Mouse (Mus musculus) left cerebral cortex, adult 9 months (tissue): ENCODE data around the gene Srp9.
"Not testable (repeated sequence)": the region's sequence is repeated elsewhere in the genome, so short reads cannot be mapped to it uniquely, and the experiment has no call there.

Source experiments
- DNase-seq, 2 experiments: peaks; one replicate each; pipeline ENCODE4 v3.0.0; 2022; ENCODE audit warnings: low spot score in 2 of 2

Gene Srp9

DNA sequence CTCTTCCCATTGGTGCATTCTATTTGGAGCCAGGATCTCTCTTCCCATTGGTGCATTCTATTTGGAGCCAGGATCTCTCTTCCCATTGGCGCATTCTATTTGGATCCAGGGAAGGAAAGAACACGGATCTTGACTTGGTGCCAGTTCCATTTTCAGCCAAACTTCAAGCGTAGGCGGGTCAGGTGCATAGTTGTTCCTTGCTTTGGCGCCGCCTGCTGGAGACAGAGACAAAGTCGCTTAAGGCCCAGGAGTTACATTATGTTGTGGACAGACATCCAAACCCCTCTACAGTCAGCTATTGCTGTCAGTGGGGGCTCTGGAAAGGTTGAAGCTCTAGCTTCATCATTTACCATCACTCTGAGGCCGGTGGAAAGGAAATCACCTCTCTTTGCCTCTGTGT is 18.8 kb downstream of the Srp9 start:
- DNase-seq, result no peak

DNA sequence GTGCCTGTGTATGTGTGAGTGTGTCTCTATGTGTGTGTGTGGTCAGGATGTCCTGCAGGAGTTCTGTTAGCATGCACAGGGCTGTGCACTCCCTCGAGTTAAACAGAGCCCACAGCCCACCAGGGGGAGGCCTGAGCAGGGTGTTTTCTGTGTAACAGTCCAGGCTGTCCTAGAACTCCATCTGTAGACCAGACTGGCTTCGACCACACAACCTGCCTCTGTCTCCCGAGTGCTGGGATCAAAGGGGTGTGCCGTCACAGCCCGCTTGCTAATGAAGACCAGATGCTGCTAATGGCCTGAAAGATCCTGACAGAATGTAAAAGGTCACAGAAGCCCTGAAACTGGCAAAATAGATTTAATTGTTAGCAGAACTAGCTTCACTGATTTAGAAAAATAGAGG is 21.0 kb downstream of the Srp9 start:
- no peak for DNase-seq

DNA sequence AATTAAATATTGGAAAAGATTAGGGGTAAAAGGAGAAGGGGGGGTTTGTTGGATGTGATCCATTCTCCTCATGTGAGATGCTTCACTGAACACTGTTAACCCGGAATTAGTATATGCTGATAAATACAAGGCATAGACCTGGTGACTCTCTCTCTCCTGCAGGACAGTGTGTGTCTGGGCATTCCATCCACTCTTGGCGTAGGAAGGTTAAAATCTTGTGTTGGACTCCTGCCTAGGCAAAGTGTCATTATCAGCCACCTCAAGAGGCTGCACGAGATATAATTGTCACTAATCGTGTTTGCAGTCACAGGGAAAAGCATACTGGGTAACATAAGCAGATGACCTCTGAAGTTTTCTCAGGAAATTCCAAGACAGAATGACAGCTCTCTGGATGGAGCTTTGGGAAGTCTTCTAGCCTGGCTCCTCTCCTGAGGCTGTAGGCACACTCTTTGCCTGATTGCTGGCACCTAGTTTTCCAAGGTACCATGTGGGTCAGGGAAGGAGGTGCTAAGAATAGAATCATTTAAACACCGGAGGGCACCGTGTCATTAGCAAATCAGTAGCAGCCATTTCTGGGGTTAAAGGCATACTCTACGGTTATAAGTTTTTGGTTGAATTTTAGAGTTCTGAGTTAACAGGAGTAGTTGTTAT is 24.5 kb downstream of the Srp9 start:
- no peak for DNase-seq

DNA sequence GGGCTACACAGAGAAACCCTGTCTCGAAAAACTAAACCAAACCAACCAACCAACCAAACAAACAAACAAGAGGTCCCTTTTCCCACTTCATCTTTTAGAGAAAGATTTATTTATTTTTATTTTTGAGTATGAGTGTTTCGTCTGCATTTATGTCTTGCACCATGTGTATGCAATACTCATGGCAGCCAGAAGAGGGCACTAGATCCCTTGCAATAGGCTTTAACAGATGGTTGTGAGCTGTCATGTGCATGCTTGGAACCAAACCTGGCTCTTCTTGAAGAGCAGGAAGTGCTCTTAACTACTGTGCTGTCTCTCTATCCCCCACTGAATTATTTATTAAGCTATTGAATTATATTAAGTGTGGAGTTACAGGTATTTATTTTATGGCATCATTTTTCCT is 25.4 kb downstream of the Srp9 start:
- no peak for DNase-seq

DNA sequence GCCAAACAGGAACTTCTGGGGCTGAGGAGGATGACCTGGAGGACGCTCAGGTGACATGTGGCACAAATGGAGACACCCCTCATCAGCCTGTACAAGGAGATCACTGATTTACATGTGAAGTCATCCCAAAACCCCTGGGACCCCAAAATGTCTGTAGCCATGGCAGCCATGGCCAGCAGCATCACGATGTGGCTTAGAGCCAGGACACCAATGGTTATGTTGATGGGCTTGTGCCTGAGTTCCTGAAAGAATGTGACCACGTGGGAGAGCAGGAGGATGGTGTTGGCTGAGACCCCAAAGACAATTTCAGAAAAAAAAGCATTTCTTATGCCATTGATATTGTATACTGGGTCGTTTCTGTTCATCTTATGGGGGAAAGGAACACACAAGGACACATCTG is 33.2 kb downstream of the Srp9 start:
- DNase-seq, result no peak

DNA sequence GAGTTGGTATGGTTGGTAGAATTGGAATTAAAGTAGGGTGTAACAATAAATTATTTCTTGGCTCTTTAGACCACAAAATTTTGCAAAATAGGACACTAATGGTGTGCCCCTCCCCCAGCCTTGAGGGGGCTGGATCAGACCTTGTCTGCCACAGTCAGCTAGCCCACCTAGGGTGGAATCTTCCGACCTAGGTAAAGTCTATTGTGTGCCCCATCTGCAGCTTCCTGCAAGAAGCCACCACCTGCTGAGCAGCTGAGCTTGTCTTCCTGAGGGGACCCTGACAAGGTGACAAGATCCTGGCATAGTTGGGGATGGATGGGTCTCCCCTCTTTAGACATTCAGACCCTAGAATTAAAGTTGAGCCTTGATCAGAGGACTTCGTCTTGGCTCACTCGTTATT is 35.0 kb downstream of the Srp9 start:
- DNase-seq, result no peak

DNA sequence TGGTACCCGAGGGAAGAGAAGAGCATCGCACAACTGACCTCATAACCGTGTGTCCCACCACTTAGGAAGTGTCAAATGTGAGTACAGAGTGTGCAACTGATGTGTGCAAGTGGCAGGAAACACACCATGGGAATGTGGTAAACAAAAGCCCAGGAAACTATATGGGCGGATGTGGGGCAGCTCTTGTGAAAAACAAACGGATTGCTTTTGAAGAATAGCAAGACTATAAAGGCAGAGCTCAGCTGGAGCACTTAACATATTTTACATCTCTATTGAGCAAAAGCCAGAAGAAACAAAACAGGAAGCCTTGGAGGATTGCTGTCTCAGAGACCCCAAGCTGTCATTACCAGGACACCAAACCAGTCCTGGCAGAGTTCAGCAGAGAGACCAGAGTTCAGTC is 38.4 kb downstream of the Srp9 start:
- no peak for DNase-seq

DNA sequence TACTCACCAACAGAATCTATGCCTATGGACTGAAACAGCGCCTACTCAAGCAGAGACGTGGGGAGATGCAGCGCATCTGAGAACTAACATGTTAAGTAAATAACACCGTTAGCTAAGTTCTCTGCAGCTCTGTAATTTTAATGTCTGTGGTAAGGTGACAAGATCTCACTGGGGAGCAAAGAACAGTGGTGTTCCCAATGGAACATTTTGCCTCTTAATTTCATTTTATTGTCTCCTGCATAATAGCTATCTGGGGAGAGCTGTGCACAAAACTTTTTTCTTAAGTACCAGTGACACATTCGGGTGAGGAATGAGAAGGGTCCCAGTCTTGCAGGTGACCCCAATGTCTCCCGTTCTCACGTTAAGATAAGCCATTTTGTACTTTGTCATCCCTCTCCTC is 39.8 kb downstream of the Srp9 start, which contains the start of gene Vmn1r1:
Gene Vmn1r1 (minus strand): TSS at position 101 of the 400 bp plus-strand sequence.
- DNase-seq, result no peak

DNA sequence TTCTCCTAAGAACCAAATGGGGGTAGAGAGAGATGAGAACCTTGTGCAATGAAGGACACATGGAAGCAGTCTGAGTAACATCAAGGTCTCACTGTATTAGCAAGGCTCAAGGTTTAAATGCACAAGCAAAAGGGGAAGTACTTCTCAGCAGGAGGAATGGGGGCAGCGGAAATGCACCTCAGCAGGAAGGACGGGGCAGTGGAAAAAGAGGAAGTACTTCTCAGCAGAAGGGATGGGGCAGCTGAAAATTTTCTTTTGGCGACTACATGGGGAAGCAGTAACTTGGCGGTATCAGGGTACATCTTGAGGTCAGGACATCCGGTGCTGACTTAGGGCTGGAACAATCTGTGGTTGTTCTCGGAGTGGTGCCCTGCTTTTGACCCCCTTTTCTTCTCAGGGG is 45.7 kb downstream of the Srp9 start:
- not testable (repeated sequence) for DNase-seq

DNA sequence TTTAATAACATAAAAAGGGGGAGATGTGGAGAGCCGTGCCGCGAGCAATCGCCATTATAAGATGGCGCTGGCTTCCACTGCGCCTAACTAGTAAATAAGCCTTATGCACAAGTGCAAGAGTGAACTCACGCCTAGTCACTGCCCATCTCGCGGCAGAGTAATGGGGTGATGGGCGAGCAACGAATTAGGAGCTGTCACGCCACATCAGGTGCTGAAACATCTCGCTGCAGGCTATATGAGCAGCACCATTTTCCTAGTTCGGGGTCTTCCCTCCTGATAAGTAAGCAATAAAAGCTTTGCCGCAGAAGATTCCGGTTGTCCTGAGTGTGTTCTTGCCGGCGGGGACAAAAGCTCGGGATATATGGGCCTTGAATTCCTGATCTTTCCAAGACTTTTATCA is 52.4 kb downstream of the Srp9 start:
- not testable (repeated sequence) for DNase-seq

DNA sequence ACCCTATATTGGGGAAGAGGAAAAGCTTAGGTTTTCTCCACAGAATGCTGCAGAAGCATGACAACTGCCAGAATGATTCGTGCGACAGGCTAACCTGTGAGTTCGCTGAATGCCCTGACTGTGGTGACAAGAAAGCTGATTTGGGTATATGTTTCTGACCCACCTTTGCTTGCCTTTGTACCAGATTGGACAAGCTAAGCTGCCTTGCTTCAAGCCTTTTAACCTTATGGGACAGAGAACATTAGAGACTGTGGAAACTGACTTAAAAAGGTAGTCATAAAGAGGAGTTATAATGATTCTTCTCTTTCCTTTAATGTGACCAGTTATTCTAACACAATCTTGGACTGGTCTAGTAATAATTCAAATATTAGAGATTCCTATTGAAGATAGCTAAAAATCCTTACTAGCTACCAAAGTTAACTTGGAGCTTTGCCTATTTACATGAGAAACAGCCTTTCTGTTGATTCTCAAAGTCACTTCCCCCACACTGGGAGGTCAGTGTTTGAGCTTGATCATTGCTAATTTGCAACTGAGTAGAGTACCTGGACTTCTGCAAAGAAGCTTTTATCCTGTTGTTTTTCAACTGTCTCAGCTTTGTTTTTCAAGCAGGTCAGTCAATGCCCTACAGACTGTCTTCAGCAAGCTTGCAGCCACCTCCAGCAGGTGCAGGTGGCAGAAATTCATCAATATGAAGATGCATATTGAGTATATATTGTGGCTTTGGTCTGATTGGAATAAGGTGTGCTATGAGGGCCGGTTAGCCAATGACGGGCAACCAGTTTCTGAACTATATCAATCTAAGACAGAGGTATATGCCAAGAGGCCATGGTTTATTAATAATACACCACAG is 57.1 kb downstream of the Srp9 start:
- no peak for DNase-seq
